Mouse (Mus musculus): ENCODE results near the gene Igsf21. TPM values are rescaled to one million over a fixed set of nuclear protein-coding genes. Genes with fewer than 3 reads are reported as not detected.
A peak's percentile ranks its signal among the peaks of the same experiment; 100 is the strongest.

Igsf21 gene
- polyA plus RNA-seq, 1 experiment: 9.2 TPM

DNA sequence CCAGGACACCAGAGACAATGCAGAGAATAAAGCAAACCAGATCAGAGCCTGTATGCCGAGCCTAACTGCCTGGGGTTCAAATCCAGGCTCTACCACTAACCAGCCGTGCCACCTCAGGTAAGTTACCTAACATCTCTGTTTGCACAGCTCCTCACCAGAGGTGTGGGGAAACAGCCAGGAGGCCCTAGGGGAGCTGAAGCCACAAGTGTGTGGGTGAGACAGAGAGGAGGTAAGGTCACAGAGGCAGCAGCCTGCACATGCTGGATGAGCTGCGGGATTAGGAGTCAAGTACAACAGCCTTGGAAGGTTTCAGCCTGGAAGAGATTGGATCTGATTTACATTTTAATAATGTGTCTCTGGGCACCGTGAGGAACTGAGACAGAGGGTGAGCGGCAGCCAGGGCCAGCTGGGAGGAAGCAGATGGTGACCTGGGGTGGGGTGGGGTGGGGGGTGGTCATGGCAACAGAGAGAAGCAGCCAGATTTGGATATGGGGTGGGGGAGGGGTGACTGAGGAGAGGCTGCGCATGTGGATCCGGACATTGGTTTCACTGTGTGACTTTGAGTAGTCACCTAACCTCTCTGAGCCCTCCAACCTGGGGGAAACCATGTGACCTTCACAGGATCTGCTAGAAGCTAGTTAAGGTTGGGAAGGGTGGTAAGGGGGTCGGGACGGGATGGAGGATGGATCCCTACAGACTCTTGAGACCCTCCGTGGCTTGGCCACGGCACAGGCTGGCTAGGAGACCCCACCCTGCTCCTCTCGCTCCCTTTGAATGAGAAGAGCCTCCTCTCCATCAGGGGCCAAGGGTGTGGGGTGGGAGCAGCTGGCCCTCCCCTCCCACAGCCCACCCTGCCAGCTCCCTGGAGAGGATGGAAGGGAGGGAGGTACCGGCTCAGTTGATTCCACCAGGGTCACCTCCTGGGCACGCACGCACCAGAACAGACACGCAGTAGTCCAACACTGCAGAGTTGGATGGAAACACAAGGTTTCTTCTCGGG lies 27.4 kb downstream of the Igsf21 start:
- peak overlapping the region; percentile 45; the same call in 1 of the 2 replicates for H3K27ac ChIP-seq (replicated peaks; ENCODE audit: low read depth, low read length)
- no peak overlapping the region for H3K4me3 ChIP-seq (ENCODE audit: insufficient read depth, low read depth, low read length)
- H3K4me1 ChIP-seq (ENCODE audit: control insufficient read depth, insufficient read depth, insufficient read length, low read length): peaks cover 7% of the 10 kb centered on the region; the same call in 1 of the 2 replicates

DNA sequence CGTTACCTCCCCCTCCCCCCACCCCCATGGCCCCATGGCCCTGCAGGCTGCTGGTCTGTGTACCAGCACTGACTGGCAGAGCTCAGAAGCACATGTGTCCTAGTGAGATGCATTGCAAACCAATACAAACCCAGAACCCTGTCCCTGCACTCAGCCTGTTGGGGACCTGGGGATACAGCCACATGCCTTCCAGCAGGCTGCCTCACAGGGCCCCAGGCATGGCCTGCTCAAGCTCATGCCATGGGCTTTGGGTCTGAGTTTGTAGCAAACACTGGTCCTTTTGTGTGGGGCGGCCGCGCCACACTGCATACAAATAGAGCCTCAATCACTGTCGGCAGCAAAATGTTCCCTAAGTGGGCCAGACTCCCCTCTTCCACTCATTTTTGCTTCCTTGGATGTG lies 28.2 kb downstream of the Igsf21 start:
- Histone ChIP-seq H3K4me1 (ENCODE audit: control insufficient read depth, insufficient read depth, insufficient read length, low read length) (peaks cover 7% of the 10 kb centered on the region; the same call in 1 of the 2 replicates), H3K27ac (replicated peaks; ENCODE audit: low read depth, low read length) (no peak overlapping the region)

DNA sequence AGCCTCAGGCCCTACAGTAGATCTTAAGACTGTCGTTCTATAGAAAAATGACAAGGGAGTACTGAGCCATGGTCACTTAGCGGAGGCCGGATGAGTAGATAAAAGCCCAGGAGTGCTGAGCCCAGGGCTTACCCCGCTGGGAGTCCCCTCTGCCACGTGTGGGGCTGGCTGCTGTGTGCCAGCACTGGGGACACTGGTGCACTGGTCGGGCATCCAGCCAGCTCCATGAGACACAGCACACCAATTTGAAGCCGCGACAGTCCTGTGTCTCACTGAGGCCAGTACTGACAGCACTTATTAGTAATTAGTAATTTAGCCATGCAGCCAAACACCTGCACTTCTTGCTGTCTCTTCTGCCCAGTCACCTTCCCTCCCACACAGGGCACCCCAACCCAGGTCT lies 28.6 kb downstream of the Igsf21 start:
- H3K4me3 ChIP-seq (ENCODE audit: insufficient read depth, low read depth, low read length): no peak overlapping the region

More for the DNA sequence above, 28.2 kb downstream of the Igsf21 start:
- no peak overlapping the region for H3K4me3 ChIP-seq (ENCODE audit: insufficient read depth, low read depth, low read length)

GRCm38 (mm10) chr4:140216096-140216495 lies 30.5 kb downstream of the Igsf21 start:
- Histone ChIP-seq H3K4me1 (ENCODE audit: control insufficient read depth, insufficient read depth, insufficient read length, low read length) (peaks cover 7% of the 10 kb centered on the region; the same call in 1 of the 2 replicates), H3K27ac (replicated peaks; ENCODE audit: low read depth, low read length) (no peak overlapping the region), H3K4me3 (ENCODE audit: insufficient read depth, low read depth, low read length) (no peak overlapping the region)

More for the DNA sequence above, 28.6 kb downstream of the Igsf21 start:
- H3K4me1 ChIP-seq (ENCODE audit: control insufficient read depth, insufficient read depth, insufficient read length, low read length): peaks cover 7% of the 10 kb centered on the region; the same call in 1 of the 2 replicates
- H3K27ac ChIP-seq (replicated peaks; ENCODE audit: low read depth, low read length): no peak overlapping the region

DNA sequence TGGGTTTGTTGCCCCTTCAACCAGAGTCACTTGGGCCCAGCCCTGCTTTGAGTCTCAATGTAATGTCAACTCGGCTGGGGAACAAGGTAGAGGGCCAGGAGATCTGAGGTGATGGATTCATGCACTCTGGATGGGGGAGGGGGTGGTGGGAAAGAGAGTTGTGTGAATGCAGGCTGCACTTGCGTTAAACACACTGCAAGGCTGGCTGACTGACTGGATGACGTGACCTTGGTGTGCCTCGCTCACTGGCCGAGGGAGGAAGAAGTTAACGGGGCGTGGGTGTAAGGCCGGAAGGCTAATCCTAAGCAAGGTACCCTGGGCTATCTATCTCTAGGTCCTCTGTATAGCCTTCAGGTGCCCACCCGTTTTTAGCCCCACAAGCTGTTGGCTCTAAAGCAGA lies 31.4 kb downstream of the Igsf21 start:
- H3K4me1 ChIP-seq (ENCODE audit: control insufficient read depth, insufficient read depth, insufficient read length, low read length): 0 out of 2 replicates have a peak, but pooled peaks cover 4% of the 10 kb centered on the region
- H3K4me3 ChIP-seq (ENCODE audit: insufficient read depth, low read depth, low read length): no peak overlapping the region

GRCm38 (mm10) chr4:140214406-140214805 lies 32.2 kb downstream of the Igsf21 start:
- Histone ChIP-seq H3K4me1 (ENCODE audit: control insufficient read depth, insufficient read depth, insufficient read length, low read length) (no peaks in the 10 kb centered on the region), H3K4me3 (ENCODE audit: insufficient read depth, low read depth, low read length) (no peak overlapping the region), H3K27ac (replicated peaks; ENCODE audit: low read depth, low read length) (no peak overlapping the region)

More for the DNA sequence above, 31.4 kb downstream of the Igsf21 start:
- H3K27ac ChIP-seq (replicated peaks; ENCODE audit: low read depth, low read length): no peak overlapping the region

- Histone ChIP-seq H3K27ac (replicated peaks; ENCODE audit: low read depth, low read length) (no peak overlapping the region), H3K4me1 (ENCODE audit: control insufficient read depth, insufficient read depth, insufficient read length, low read length) (no peaks in the 10 kb centered on the region), H3K4me3 (ENCODE audit: insufficient read depth, low read depth, low read length) (no peak overlapping the region)
These were observed 36.3 kb downstream of the Igsf21 start for GRCm38 (mm10) chr4:140210129-140210890.

GRCm38 (mm10) chr4:140205811-140206231 lies 40.8 kb downstream of the Igsf21 start:
- Histone ChIP-seq H3K27ac (replicated peaks; ENCODE audit: low read depth, low read length) (no peak overlapping the region), H3K4me1 (ENCODE audit: control insufficient read depth, insufficient read depth, insufficient read length, low read length) (no peaks in the 10 kb centered on the region), H3K4me3 (ENCODE audit: insufficient read depth, low read depth, low read length) (no peak overlapping the region)

- H3K27ac ChIP-seq (replicated peaks; ENCODE audit: low read depth, low read length): no peak overlapping the region
- H3K4me1 ChIP-seq (ENCODE audit: control insufficient read depth, insufficient read depth, insufficient read length, low read length): no peaks in the 10 kb centered on the region
These were observed 41.8 kb downstream of the Igsf21 start for GRCm38 (mm10) chr4:140204775-140205174.

GRCm38 (mm10) chr4:140203696-140204272 lies 42.8 kb downstream of the Igsf21 start:
- H3K27ac ChIP-seq (replicated peaks; ENCODE audit: low read depth, low read length): no peak overlapping the region
- H3K4me1 ChIP-seq (ENCODE audit: control insufficient read depth, insufficient read depth, insufficient read length, low read length): no peaks in the 10 kb centered on the region
- H3K4me3 ChIP-seq (ENCODE audit: insufficient read depth, low read depth, low read length): no peak overlapping the region

More at GRCm38 (mm10) chr4:140204775-140205174, 41.8 kb downstream of the Igsf21 start:
- H3K4me3 ChIP-seq (ENCODE audit: insufficient read depth, low read depth, low read length): no peak overlapping the region

DNA sequence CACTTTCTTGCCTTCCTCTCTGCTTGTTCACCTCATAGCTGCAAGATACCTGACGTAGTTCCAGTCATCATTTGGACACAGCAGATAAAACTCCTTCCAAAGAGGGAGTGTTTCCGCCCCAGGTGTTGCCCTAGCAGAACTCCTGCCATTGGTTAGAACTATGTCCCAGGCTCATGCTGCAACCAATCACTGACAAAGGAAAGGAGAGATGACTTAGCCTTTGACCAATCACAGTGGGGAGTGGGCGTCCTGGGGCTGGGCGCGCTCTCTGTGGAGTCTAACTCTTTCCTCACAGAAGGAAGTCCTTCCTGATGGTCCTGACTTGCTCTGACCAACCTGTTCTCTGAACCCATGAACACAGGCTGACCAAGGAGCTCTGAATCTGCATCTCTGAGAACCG lies 44.4 kb downstream of the Igsf21 start:
- Histone ChIP-seq H3K4me1 (ENCODE audit: control insufficient read depth, insufficient read depth, insufficient read length, low read length) (no peaks in the 10 kb centered on the region), H3K27ac (replicated peaks; ENCODE audit: low read depth, low read length) (no peak overlapping the region), H3K4me3 (ENCODE audit: insufficient read depth, low read depth, low read length) (no peak overlapping the region)

DNA sequence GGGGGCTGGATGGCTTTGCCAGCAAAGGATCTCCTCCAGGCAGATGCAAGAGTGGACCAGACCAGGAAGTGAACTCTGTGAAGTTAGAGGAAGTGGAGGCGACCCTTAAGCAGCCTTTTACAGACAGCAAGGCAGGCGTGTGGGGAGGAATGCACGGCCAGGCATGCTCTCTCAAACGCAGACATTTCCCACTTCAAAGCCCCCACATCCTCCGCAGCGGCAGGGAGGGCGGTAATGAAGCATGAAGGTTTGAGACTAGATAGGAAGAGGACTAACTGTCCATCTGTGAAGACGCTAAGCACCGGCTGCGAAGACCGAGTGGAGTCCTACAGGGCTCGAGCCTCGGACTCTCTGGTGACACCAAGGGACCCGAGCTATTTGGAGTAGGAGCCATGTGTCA lies 46.3 kb downstream of the Igsf21 start:
- Histone ChIP-seq H3K4me1 (ENCODE audit: control insufficient read depth, insufficient read depth, insufficient read length, low read length) (no peaks in the 10 kb centered on the region), H3K4me3 (ENCODE audit: insufficient read depth, low read depth, low read length) (no peak overlapping the region), H3K27ac (replicated peaks; ENCODE audit: low read depth, low read length) (no peak overlapping the region)

GRCm38 (mm10) chr4:140196717-140197116 lies 49.9 kb downstream of the Igsf21 start:
- Histone ChIP-seq H3K4me3 (ENCODE audit: insufficient read depth, low read depth, low read length) (no peak overlapping the region), H3K27ac (replicated peaks; ENCODE audit: low read depth, low read length) (no peak overlapping the region), H3K4me1 (ENCODE audit: control insufficient read depth, insufficient read depth, insufficient read length, low read length) (no peaks in the 10 kb centered on the region)

DNA sequence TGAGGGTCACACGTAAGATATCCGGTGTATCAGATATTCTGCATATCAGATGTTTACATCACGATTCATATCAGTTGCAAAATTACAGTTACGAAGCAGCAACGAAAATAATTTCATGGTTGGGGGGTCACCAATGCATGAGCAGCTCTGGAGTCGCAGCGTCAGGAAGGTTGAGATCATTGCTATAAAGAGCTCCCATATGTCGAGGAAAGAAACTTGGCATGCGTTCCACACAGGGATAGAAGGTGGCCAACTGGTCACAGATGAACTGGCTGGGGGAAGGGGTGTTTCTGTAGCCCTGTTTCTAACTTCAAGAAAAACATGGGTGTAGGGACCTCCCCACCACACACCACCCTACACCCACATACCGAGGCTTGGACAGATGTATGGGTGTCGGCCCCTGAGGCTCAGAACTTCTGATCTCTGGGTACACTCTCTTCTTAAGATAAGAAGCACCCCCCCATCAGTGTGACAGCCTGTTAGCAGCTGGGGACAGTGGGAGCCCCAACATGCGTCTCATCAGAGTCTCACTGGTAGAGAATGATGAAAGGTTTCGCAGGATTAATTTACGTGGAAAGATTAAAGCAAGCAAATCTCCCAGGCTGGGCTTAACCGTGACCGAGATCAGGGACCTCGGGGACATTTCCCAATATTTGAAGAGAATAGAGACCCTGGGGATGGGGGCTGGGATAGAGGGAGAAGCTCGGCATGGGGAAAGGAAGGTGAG lies 54.1 kb downstream of the Igsf21 start:
- Histone ChIP-seq H3K27ac (replicated peaks; ENCODE audit: low read depth, low read length) (no peak overlapping the region), H3K4me1 (ENCODE audit: control insufficient read depth, insufficient read depth, insufficient read length, low read length) (no peaks in the 10 kb centered on the region), H3K4me3 (ENCODE audit: insufficient read depth, low read depth, low read length) (no peak overlapping the region)
